Mouse (Mus musculus): ENCODE results near the gene Acer1. TPM values are rescaled to one million over a fixed set of nuclear protein-coding genes. Genes with fewer than 3 reads are reported as not detected.

The Acer1 gene
- polyA plus RNA-seq, 1 experiment, result not detected

- no peak overlapping the region for H3K27ac ChIP-seq (ENCODE audit: control insufficient read depth, insufficient read depth, low read depth, low read length, poor library complexity)
- no peak for TF ChIP-seq POLR2A (IDR thresholded peaks at IDR 0.05; ENCODE audit: borderline replicate concordance, control insufficient read depth, low read depth, low read length)
- TF ChIP-seq CTCF (IDR thresholded peaks at IDR 0.05; ENCODE audit: control insufficient read depth, insufficient read depth, low read length), result no peak
- no peaks in the 10 kb centered on the region for H3K4me1 ChIP-seq (ENCODE audit: control insufficient read depth, insufficient read depth, low read length)
- H3K4me3 ChIP-seq (replicated peaks; ENCODE audit: control insufficient read depth, low read depth, low read length), result no peak overlapping the region
- 75% methylated on average over 5 of the region's 5 CpGs for WGBS
Observed at GRCm38 (mm10) chr17:56974708-56975240, 7.2 kb downstream of the Acer1 start.

- 77% methylated on average over 13 of the region's 14 CpGs for WGBS
- Histone ChIP-seq H3K27ac (ENCODE audit: control insufficient read depth, insufficient read depth, low read depth, low read length, poor library complexity) (no peak overlapping the region), H3K4me3 (replicated peaks; ENCODE audit: control insufficient read depth, low read depth, low read length) (no peak overlapping the region), H3K4me1 (ENCODE audit: control insufficient read depth, insufficient read depth, low read length) (no peaks in the 10 kb centered on the region)
- TF ChIP-seq POLR2A (IDR thresholded peaks at IDR 0.05; ENCODE audit: borderline replicate concordance, control insufficient read depth, low read depth, low read length) (no peak), CTCF (IDR thresholded peaks at IDR 0.05; ENCODE audit: control insufficient read depth, insufficient read depth, low read length) (no peak)
Observed at GRCm38 (mm10) chr17:56973956-56974707, 7.8 kb downstream of the Acer1 start.

GRCm38 (mm10) chr17:56970081-56970480 is 11.8 kb downstream of the Acer1 start:
- WGBS, result 63% methylated on average over 5 of the region's 5 CpGs

GRCm38 (mm10) chr17:56969321-56969720 is 12.6 kb downstream of the Acer1 start:
- TF ChIP-seq CTCF (IDR thresholded peaks at IDR 0.05; ENCODE audit: control insufficient read depth, insufficient read depth, low read length) (no peak), POLR2A (IDR thresholded peaks at IDR 0.05; ENCODE audit: borderline replicate concordance, control insufficient read depth, low read depth, low read length) (no peak)
- no peaks in the 10 kb centered on the region for H3K4me1 ChIP-seq (ENCODE audit: control insufficient read depth, insufficient read depth, low read length)
- 61% methylated on average over 3 of the region's 3 CpGs for WGBS

More at GRCm38 (mm10) chr17:56970081-56970480, 11.8 kb downstream of the Acer1 start:
- no peaks in the 10 kb centered on the region for H3K4me1 ChIP-seq (ENCODE audit: control insufficient read depth, insufficient read depth, low read length)
- TF ChIP-seq POLR2A (IDR thresholded peaks at IDR 0.05; ENCODE audit: borderline replicate concordance, control insufficient read depth, low read depth, low read length) (no peak), CTCF (IDR thresholded peaks at IDR 0.05; ENCODE audit: control insufficient read depth, insufficient read depth, low read length) (no peak)
- no peak overlapping the region for H3K4me3 ChIP-seq (replicated peaks; ENCODE audit: control insufficient read depth, low read depth, low read length)
- no peak overlapping the region for H3K27ac ChIP-seq (ENCODE audit: control insufficient read depth, insufficient read depth, low read depth, low read length, poor library complexity)

GRCm38 (mm10) chr17:56963646-56964045 is 18.3 kb downstream of the Acer1 start:
- Histone ChIP-seq H3K27ac (ENCODE audit: control insufficient read depth, insufficient read depth, low read depth, low read length, poor library complexity) (no peak overlapping the region), H3K4me3 (replicated peaks; ENCODE audit: control insufficient read depth, low read depth, low read length) (no peak overlapping the region), H3K4me1 (ENCODE audit: control insufficient read depth, insufficient read depth, low read length) (no peaks in the 10 kb centered on the region; the same call in 1 of the 2 replicates)
- TF ChIP-seq CTCF (IDR thresholded peaks at IDR 0.05; ENCODE audit: control insufficient read depth, insufficient read depth, low read length), result no peak
- TF ChIP-seq POLR2A (IDR thresholded peaks at IDR 0.05; ENCODE audit: borderline replicate concordance, control insufficient read depth, low read depth, low read length), result no peak
- 83% methylated on average over 6 of the region's 6 CpGs for WGBS

More at GRCm38 (mm10) chr17:56969321-56969720, 12.6 kb downstream of the Acer1 start:
- no peak overlapping the region for H3K27ac ChIP-seq (ENCODE audit: control insufficient read depth, insufficient read depth, low read depth, low read length, poor library complexity)
- no peak overlapping the region for H3K4me3 ChIP-seq (replicated peaks; ENCODE audit: control insufficient read depth, low read depth, low read length)

GRCm38 (mm10) chr17:56962642-56963405 is 19.1 kb downstream of the Acer1 start:
- WGBS, result 68% methylated on average over 5 of the region's 5 CpGs
- Histone ChIP-seq H3K4me1 (ENCODE audit: control insufficient read depth, insufficient read depth, low read length) (peaks cover 2% of the 10 kb centered on the region; the same call in 1 of the 2 replicates), H3K27ac (ENCODE audit: control insufficient read depth, insufficient read depth, low read depth, low read length, poor library complexity) (no peak overlapping the region), H3K4me3 (replicated peaks; ENCODE audit: control insufficient read depth, low read depth, low read length) (no peak overlapping the region)
- TF ChIP-seq CTCF (IDR thresholded peaks at IDR 0.05; ENCODE audit: control insufficient read depth, insufficient read depth, low read length) (no peak), POLR2A (IDR thresholded peaks at IDR 0.05; ENCODE audit: borderline replicate concordance, control insufficient read depth, low read depth, low read length) (no peak)

- no peak for TF ChIP-seq POLR2A (IDR thresholded peaks at IDR 0.05; ENCODE audit: borderline replicate concordance, control insufficient read depth, low read depth, low read length)
- no peak for TF ChIP-seq CTCF (IDR thresholded peaks at IDR 0.05; ENCODE audit: control insufficient read depth, insufficient read depth, low read length)
- 86% methylated on average over 4 of the region's 4 CpGs for WGBS
- H3K4me3 ChIP-seq (replicated peaks; ENCODE audit: control insufficient read depth, low read depth, low read length), result no peak overlapping the region
- H3K4me1 ChIP-seq (ENCODE audit: control insufficient read depth, insufficient read depth, low read length), result peaks cover 2% of the 10 kb centered on the region; the same call in 1 of the 2 replicates
- no peak overlapping the region for H3K27ac ChIP-seq (ENCODE audit: control insufficient read depth, insufficient read depth, low read depth, low read length, poor library complexity)
Observed at GRCm38 (mm10) chr17:56961880-56962279, 20.0 kb downstream of the Acer1 start.

- no peak overlapping the region for H3K27ac ChIP-seq (ENCODE audit: control insufficient read depth, insufficient read depth, low read depth, low read length, poor library complexity)
- WGBS, result 70% methylated on average over 4 of the region's 4 CpGs
Observed at GRCm38 (mm10) chr17:56958667-56959066, 23.3 kb downstream of the Acer1 start.

More at GRCm38 (mm10) chr17:56958667-56959066, 23.3 kb downstream of the Acer1 start:
- peaks cover 2% of the 10 kb centered on the region; the same call in 1 of the 2 replicates for H3K4me1 ChIP-seq (ENCODE audit: control insufficient read depth, insufficient read depth, low read length)
- TF ChIP-seq CTCF (IDR thresholded peaks at IDR 0.05; ENCODE audit: control insufficient read depth, insufficient read depth, low read length) (no peak), POLR2A (IDR thresholded peaks at IDR 0.05; ENCODE audit: borderline replicate concordance, control insufficient read depth, low read depth, low read length) (no peak)
- no peak overlapping the region for H3K4me3 ChIP-seq (replicated peaks; ENCODE audit: control insufficient read depth, low read depth, low read length)
